Mouse (Mus musculus): ENCODE measurements around the gene Hist2h2aa2. TPM values are rescaled to one million over a fixed set of nuclear protein-coding genes. Genes with fewer than 3 reads are reported as not detected.

The Hist2h2aa2 gene
- polyA plus RNA-seq, 1 experiment from 2014 or later = 224 TPM

GRCm38 (mm10) chr3:96267541-96267940 is 27.5 kb upstream of the Hist2h2aa2 start:
- ATAC-seq (no peak), DNase-seq (no peak)
- peak overlapping the region; percentile 85 for H3K9ac ChIP-seq (replicated peaks)
- H3K27ac ChIP-seq (ENCODE audit: low read depth) = peak overlapping the region; percentile 98
- no peaks in the 10 kb centered on the region for H3K9me3 ChIP-seq (ENCODE audit: low read length)
- H3K4me1 ChIP-seq (ENCODE audit: insufficient read depth) = peaks cover 27% of the 10 kb centered on the region
- peak overlapping the region; percentile 60; the same call in 1 of the 2 replicates for H3K4me2 ChIP-seq (ENCODE audit: low read depth, low read length)
- TF ChIP-seq CTCF (IDR thresholded peaks at IDR 0.05; ENCODE audit: low read depth) = no peak
- no peak for TF ChIP-seq EP300 (IDR thresholded peaks at IDR 0.05; ENCODE audit: low read depth)
- WGBS (ENCODE audit: insufficient replicate concordance) = 69% methylated on average over 4 of the region's 4 CpGs
- no peaks in the 10 kb centered on the region for H3K27me3 ChIP-seq (ENCODE audit: insufficient read depth, low read length)
- peak overlapping the region; percentile 52 for H3K4me3 ChIP-seq (ENCODE audit: low read depth, low read length)
- H3K36me3 ChIP-seq (replicated peaks; ENCODE audit: insufficient read depth, low read length) = no peaks in the 10 kb centered on the region

GRCm38 (mm10) chr3:96266132-96266710 is 26.1 kb upstream of the Hist2h2aa2 start:
- H3K27me3 ChIP-seq (ENCODE audit: insufficient read depth, low read length) = no peaks in the 10 kb centered on the region
- H3K4me1 ChIP-seq (ENCODE audit: insufficient read depth) = peaks cover 36% of the 10 kb centered on the region
- no peaks in the 10 kb centered on the region for H3K9me3 ChIP-seq (ENCODE audit: low read length)
- H3K36me3 ChIP-seq (replicated peaks; ENCODE audit: insufficient read depth, low read length) = no peaks in the 10 kb centered on the region
- H3K27ac ChIP-seq (ENCODE audit: low read depth) = peak overlapping the region; percentile 62
- WGBS (ENCODE audit: insufficient replicate concordance) = 60% methylated on average over 8 of the region's 8 CpGs
- DNase-seq (no peak), ATAC-seq (no peak)
- no peak overlapping the region for H3K4me2 ChIP-seq (ENCODE audit: low read depth, low read length)
- no peak overlapping the region for H3K4me3 ChIP-seq (ENCODE audit: low read depth, low read length)
- TF ChIP-seq CTCF (IDR thresholded peaks at IDR 0.05; ENCODE audit: low read depth) (no peak), EP300 (IDR thresholded peaks at IDR 0.05; ENCODE audit: low read depth) (peak; percentile 69; the same call in 1 of the 2 replicates)
- H3K9ac ChIP-seq (replicated peaks) = no peak overlapping the region

GRCm38 (mm10) chr3:96264404-96264949 is 24.4 kb upstream of the Hist2h2aa2 start:
- peak overlapping the region; percentile 70 for H3K4me3 ChIP-seq (ENCODE audit: low read depth, low read length)
- H3K9me3 ChIP-seq (ENCODE audit: low read length) = no peaks in the 10 kb centered on the region
- peaks cover 32% of the 10 kb centered on the region for H3K4me1 ChIP-seq (ENCODE audit: insufficient read depth)
- WGBS (ENCODE audit: insufficient replicate concordance) = 64% methylated on average over 7 of the region's 7 CpGs
- H3K9ac ChIP-seq (replicated peaks) = peak overlapping the region; percentile 91
- ATAC-seq (no peak), DNase-seq (no peak)
- no peak for TF ChIP-seq CTCF (IDR thresholded peaks at IDR 0.05; ENCODE audit: low read depth)
- no peak for TF ChIP-seq EP300 (IDR thresholded peaks at IDR 0.05; ENCODE audit: low read depth)
- H3K4me2 ChIP-seq (ENCODE audit: low read depth, low read length) = peak overlapping the region; percentile 82
- H3K27ac ChIP-seq (ENCODE audit: low read depth) = peak overlapping the region; percentile 99
- H3K36me3 ChIP-seq (replicated peaks; ENCODE audit: insufficient read depth, low read length) = no peaks in the 10 kb centered on the region
- H3K27me3 ChIP-seq (ENCODE audit: insufficient read depth, low read length) = no peaks in the 10 kb centered on the region

- Histone ChIP-seq H3K4me1 (ENCODE audit: insufficient read depth) (peaks cover 32% of the 10 kb centered on the region), H3K36me3 (replicated peaks; ENCODE audit: insufficient read depth, low read length) (no peaks in the 10 kb centered on the region), H3K9ac (replicated peaks) (peak overlapping the region; percentile 91), H3K4me2 (ENCODE audit: low read depth, low read length) (peak overlapping the region; percentile 82), H3K27ac (ENCODE audit: low read depth) (peak overlapping the region; percentile 99), H3K9me3 (ENCODE audit: low read length) (no peaks in the 10 kb centered on the region), H3K4me3 (ENCODE audit: low read depth, low read length) (peak overlapping the region; percentile 70), H3K27me3 (ENCODE audit: insufficient read depth, low read length) (no peaks in the 10 kb centered on the region)
- 4% methylated on average over 27 of the region's 27 CpGs for WGBS (ENCODE audit: insufficient replicate concordance)
- TF ChIP-seq CTCF (IDR thresholded peaks at IDR 0.05; ENCODE audit: low read depth) = no peak
- no peak for TF ChIP-seq EP300 (IDR thresholded peaks at IDR 0.05; ENCODE audit: low read depth)
- DNase-seq (peak; percentile 65), ATAC-seq (peak; percentile 40)
Measured at GRCm38 (mm10) chr3:96263558-96264403, 23.7 kb upstream of the Hist2h2aa2 start.

GRCm38 (mm10) chr3:96262979-96263550 is 23.0 kb upstream of the Hist2h2aa2 start, which contains the start of gene Hist2h4:
TSS of gene Hist2h4 (minus strand) at chr3:96263311.
- Histone ChIP-seq H3K9me3 (ENCODE audit: low read length) (no peaks in the 10 kb centered on the region), H3K4me2 (ENCODE audit: low read depth, low read length) (peak within 1 kb of the TSS; percentile 82), H3K4me1 (ENCODE audit: insufficient read depth) (peaks cover 32% of the 10 kb centered on the region), H3K9ac (replicated peaks) (peak within 1 kb of the TSS; percentile 91), H3K27me3 (ENCODE audit: insufficient read depth, low read length) (no peaks in the 10 kb centered on the region), H3K36me3 (replicated peaks; ENCODE audit: insufficient read depth, low read length) (no peaks in the 10 kb centered on the region), H3K4me3 (ENCODE audit: low read depth, low read length) (peak within 1 kb of the TSS; percentile 70), H3K27ac (ENCODE audit: low read depth) (peak within 1 kb of the TSS; percentile 99)
- under 1% methylated on average over 40 of the region's 40 CpGs for WGBS (ENCODE audit: insufficient replicate concordance)
- DNase-seq (peak; percentile 96), ATAC-seq (peak; percentile 86)
- TF ChIP-seq EP300 (IDR thresholded peaks at IDR 0.05; ENCODE audit: low read depth) (peak; percentile 96), CTCF (IDR thresholded peaks at IDR 0.05; ENCODE audit: low read depth) (peak; percentile 66)

Measured in liver, postnatal 0 days (tissue).